Mouse (Mus musculus): Measurements from ENCODE around the gene Tjp3.

Gene Tjp3

DNA sequence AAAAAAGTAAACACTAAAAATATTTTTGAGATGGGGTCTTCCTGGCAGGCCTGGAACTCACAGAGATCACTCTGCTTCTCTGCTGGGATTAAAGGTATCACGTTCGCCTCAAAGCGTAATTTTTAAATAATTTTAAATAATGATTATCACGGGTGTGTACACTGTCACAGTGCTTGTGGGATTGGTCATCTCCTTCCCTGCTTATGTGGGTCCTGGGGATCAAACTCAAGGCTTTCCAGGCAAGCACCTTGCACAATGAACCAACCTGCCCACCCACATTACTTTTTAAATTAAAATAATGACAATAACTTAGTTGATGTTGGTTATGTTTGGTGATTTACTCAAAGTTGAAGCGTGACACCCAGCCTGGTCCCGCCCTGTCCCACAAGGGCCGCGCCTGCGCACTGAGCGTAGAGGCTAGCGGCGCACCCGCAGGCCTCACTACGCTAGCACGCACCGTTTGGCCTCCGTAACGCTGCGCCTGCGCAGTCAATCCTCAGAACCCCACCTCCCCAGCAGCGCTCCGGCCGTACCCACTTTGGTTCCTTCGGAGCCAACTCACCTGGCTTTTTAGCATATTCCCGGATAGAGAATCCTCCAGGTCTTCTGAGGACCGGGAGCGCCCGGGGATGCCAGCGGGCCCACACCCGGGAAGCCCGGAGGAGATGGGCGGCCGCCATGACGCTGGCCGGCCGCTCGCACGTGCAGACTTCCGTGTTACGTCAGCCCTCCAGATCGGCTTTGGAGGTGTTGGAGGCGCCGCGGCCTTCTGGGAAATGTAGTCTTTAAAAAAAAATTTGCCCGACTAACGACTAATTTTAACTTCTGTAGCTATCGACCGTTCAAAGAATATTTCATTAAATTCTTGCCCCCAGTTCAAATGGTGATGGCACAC is 24.9 kb downstream of the Tjp3 start, which contains the start of the genes Mrpl54 and Apba3:
Gene Mrpl54 (minus strand): TSS at position 724 of the 895 bp plus-strand sequence.
Gene Apba3 (plus strand): TSS at position 750 of the 895 bp plus-strand sequence.
- peak; percentile 98 for DNase-seq (ENCODE audit: low spot score)

DNA sequence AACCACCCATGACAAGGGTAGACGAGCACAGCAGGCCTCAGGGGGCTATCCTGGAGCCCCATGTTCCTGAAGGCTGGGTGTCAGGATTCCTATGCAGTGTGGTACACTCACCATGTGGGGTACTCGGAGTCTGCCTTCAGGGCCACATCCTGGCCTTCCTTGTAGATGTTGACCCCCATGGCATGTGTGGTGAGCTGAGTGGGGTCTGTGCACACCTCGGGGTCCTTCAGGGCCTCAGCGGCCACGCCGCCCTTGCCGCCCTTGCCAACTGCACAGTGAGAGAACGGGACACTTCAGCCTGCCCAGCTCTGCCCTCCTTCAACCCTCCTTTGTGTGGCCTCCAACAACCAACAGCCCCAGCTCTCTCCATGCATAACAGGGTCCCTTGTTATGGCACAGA is 25.8 kb downstream of the Tjp3 start:
- no peak for DNase-seq (ENCODE audit: low spot score)

DNA sequence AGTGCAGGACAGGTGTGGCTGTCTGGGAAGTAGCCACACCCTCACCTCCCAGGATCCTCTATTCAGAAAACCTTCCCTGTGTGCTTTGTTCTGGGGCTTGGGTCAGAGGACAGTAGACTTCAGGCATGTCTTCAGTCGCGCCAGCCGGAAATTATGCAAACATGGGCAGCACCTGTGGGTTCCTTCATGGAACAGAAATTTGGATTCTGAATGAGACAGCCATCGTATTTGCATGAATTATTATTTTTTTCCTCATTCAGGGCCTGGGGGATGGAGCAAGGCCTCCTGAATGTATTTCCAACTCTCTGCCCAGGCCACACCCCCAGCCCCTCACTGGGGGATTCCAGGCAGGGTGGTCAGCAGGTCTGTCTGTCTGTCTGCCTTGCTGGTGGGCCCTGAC is 30.4 kb downstream of the Tjp3 start:
- DNase-seq (ENCODE audit: low spot score), result no peak

DNA sequence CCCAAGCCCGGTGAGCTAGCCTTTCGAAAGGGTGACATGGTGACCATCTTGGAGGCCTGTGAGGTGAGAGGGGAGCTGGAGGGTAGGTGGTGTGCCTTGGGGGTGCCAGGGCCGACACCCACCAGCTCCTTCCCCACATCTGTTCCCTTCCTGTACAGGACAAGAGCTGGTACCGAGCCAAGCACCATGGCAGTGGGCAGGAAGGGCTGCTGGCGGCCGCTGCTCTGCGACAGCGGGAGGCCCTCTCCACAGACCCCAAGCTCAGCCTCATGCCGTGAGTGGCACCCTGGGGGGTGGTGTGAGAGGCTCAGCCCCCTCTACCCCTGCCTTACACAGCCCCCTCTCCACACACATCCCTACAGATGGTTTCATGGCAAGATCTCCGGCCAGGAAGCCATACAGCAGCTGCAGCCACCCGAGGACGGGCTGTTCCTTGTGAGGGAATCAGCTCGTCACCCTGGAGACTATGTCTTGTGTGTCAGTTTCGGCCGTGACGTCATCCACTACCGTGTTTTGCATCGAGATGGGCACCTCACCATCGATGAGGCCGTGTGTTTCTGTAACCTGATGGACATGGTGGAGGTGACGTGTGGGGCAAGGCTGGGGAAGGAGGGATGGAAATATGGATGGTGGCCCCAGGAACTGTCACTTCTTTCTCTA is 32.0 kb downstream of the Tjp3 start:
- DNase-seq (ENCODE audit: low spot score), result no peak

DNA sequence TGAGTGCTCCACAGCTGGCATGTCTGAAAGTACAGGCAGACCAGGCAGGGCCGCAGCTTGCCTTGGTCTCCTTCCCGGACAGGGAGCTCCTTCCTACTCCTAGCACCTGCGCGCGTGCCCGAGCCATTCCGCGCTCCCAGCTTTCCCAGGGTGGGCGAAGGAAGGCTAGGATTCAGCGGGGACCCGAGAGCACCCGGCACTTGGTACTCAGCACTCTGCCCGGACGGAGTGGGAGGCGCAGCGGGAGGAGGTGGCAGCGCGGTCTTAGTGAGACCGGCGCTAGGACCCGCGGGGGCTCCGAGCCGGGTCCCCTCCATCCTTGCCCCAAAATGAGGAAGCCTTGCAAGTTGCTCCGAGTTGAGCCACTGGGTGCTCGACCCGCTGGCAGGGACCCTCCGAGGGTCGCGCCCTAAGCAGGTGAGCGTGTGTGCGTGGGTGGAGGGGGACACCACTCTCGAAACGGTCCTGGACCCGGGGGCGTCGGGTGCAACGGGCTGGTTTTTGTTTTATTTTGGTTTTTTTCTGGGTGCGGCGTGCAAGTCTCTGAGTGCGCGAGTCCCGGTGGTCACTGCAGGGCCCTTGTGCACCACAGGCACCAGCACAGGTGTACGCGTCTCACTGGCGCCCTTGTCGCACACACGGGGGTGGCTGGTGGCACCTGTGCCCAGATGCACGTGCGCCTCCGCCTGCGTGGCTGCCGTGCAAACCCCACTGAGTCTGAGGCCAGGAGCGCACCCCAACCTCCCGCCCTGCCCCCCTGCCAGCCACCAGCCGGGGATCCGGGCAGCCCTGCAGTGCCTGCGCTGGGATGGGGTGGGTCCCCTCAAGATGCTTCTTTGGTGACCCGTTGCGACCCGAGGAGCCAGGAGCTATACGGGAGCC is 34.0 kb downstream of the Tjp3 start:
- DNase-seq (ENCODE audit: low spot score), result no peak

DNA sequence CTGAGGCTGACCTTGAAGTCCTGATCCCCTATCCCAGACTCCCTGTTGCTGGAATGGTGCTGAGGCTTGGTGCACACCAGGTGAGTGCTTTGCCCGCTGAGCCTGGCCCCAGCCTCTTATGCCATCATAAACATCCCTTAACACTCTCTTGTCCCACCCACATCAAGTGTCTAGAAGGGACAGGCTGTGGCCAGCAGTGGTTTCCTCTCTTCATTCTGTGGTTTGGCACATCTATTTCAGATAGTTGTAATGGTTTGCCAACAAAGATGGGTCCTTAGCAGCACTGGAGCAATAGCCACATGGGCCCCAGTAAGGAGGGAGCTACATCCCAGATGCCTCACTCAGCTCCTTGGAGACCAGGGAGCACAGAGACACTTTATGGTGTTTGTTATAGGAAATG is 36.5 kb downstream of the Tjp3 start:
- no peak for DNase-seq (ENCODE audit: low spot score)

DNA sequence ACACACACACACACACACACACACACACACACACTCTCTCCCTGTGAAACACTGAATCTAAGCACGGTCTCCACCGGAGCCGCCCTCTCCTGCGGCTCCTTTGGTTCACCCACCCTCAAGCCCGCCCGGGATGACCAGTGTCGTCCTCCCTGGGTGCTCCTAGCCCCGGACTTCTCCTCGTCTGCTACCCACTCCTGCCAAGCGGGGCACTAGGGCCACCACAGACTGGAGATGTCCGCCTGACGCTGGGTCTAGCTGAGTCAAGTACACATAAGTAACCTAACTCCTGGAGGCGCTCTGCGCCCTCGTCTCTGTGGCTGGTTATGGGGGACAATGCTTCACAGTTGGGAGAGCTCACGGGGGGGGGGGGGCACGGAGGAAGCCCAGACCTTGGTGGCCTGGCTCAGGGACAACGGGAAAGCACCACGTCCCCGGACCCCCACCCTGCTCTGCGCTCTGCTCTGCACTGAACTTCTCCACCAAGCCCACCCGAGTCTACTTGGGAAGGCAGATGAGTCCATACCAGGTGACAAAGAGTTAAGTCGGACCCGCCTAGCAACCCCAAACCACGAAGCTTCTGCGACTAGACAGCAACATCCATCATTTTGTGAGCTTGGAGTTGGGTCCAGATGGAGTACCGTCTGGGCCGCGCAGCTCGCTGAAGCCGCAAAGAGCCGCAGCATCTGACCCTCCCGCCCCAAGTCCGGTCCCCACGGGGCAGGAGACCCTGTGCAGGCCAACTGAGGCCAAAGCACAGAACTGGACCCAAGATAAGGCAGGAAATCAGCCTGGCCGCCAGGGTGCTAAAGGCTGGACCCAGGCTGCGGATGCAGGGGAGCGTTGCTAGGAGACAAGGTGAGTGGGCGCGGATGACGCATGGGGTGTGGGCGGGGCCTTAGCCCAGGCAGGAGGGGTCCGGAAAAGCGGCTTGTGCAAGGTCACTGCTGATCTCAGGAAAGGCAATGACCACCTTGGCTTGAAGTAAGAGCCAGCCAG is 38.7 kb downstream of the Tjp3 start, which contains the start of gene Matk:
Gene Matk (plus strand): TSS at position 512 of the 996 bp plus-strand sequence.
- DNase-seq (ENCODE audit: low spot score), result no peak

DNA sequence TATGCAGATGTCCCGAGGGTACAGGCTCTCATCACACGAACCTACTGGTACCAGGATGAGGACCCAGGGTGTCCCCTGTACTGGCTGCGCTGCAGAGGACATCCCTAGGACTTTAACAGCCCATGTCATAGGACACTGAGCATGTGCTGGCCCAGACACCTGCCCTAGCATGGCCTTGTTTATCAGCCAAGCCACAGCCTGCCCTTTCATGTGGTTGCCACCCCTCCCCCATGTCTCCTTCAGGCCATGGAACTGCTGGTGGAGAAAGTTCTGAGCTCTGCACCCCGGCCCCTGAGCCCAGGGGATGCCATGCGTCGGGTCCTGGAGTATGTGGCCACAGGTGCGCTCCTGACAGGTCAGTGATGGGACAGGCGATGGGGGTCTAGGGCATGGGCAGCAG is 41.9 kb downstream of the Tjp3 start:
- DNase-seq (ENCODE audit: low spot score), result no peak

DNA sequence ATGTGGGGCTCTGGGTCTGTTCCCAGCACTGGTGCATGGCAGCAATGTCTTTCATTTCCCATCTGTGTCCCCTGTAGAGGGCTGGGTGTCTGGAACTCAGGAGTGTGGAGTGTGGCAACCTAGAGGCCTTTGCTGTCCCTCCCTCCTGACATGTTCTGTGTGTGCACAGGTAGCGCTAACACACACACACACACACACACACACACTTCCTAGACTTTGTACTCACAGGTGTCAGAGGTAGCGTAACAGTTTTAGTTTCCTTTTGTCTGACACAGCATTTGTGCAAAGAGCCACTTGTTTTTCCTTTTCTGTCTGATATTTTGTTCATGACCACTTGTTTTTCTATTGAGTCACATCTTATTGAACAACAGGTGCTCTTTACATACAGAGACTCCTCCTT is 43.6 kb downstream of the Tjp3 start:
- no peak for DNase-seq (ENCODE audit: low spot score)

DNA sequence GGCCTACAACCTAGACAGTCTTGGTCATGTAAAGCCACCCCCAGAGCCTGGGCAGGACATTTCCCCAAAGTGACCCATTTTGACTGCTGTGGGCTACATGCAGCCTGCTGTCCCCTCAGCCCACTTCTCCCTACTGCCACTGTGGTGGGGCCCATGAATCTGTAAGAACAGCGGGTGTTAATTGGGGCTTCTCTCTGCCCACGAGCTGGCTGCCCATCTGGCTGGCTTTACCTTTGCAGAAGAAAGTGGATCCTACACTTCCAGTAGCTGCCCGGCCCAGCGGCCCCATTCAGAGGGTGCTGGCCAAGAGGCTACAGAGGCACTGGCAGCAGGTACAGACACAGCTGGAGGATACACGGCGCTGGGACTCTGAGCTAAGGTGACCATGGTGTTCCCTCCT is 46.2 kb downstream of the Tjp3 start:
- DNase-seq (ENCODE audit: low spot score), result no peak

DNA sequence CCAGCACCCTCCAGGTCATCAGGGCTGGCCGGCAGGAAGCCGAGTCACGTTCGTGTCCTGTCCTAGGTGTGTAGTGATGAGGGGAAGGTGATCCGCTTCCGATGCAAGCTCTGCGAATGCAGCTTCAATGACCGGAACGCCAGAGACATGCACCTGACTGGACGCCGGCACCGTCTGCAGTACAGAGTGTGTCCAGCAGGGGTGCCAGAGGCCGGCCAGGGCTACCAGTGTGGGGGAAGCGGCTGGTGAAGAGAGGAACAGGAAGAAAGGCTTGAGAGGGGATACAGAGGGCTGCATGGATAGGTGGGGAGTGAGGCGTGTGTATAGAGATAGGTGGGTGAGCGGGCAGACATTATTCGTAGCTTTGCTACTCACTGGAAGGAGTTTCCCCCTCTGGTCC is 46.8 kb downstream of the Tjp3 start:
- DNase-seq (ENCODE audit: low spot score), result no peak

DNA sequence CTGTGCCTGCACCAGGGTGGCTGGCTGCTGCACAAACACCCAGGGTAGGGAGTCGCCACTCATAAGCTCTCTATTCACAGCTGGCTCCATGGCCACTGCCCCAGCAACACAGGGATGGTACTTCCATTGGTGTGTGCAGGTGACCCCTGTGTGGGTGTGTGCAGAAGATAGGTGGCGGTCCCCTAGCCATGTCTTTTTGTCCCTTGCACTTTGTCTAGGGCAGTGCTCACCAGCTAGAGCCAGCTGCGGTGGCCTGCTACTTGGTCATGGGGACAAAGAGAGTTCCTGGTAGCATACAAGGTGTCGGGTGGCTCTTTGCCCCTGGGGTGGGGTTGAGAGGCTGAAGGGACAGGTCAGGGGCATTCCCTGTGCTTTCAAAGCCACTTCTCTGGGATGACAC is 47.2 kb downstream of the Tjp3 start:
- no peak for DNase-seq (ENCODE audit: low spot score)

DNA sequence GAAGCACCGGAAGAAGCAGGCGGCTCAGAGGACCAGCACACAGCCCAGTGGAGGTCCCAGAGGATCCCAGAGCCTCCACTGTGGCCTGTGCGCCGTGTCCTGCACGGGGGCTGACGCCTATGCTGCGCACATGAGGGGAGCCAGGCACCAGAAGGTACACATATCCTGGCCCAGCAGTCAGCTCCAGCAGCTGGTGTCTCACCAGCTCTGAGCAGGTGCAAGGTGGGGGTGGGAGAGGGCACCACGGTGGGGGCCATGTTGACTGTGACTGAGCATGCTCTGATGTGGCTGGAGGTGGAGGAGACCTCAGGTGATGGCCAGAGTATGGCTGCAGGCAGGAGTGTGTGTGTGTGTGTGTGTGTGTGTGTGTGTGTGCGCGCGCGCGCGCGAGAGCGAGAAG is 49.4 kb downstream of the Tjp3 start:
- no peak for DNase-seq (ENCODE audit: low spot score)

DNA sequence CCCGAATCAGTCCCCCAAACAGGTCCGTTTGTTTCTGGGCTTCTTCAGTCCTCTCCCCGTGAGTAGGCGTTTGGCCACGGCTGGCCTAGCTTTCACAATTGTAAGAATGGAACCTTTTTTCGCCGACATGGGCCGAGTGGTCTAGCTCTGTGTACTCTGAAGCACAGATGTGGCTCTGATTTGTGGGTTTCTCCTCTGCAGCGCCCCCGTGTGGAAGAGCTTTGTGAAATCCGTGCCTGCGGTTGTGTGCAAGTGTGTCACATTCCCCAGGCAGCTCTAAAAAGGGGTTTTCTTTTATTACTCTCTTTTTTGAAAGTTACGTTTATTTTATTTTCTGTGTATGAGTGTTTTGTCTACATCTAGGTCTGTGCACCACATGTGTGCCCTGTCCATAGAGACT is 50.5 kb downstream of the Tjp3 start:
- DNase-seq (ENCODE audit: low spot score), result peak; percentile 40

DNA sequence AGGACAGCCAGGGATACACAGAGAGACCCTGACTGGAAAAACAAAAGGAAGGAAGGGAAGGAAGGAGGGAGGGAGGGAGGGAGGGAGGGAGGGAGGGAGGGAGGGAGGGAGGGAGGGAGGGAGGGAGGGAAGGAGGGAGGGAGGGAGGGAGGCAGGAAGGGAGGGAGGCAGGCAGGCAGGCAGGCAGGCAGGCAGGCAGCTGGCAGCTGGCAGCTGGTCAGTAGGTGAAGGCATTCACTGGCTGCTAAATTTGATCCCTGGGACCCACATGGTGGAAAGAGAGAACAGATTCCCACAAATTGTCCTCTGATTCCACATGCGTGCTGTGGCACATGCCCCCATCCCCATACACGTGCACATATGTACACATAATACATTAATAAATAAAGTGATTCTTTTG is 52.8 kb downstream of the Tjp3 start:
- DNase-seq (ENCODE audit: low spot score), result no peak

DNA sequence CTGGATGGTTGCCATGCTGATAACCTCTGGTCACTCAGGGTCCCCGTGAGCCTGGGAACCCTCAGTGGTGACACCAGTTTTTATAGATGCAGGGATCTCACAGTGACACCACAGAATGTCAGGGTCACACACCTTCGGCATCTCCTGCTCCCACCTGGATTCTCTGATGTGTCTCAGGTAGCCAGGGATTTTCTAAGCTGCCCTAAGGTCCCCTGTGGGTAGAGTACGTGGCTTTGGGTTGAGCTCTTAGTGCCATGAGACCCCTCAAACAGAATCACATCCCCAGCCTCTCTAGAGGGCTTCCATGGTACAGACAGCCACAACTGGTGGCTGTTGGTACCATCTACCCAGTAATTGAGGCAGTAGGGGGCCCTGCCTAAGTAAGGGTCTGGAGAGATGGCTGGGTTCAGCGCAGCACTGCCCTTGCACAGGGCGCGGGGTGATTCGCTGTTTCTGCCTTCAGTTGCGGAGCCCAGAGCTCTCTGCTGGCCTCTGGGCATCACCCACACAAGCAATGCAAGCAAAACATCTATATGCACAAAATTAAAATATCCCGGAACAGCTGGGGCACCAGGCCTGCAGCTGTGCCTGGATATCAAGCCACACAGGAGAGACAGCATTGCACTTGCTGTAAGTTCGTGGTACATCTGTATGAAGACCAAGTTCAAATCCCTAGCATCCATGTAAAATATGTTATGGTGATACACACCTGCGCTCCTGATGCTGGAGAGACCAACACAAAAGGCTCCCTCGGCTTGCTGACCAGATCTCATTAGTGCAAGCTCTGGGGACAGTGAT is 54.7 kb downstream of the Tjp3 start:
- no peak for DNase-seq (ENCODE audit: low spot score)

DNA sequence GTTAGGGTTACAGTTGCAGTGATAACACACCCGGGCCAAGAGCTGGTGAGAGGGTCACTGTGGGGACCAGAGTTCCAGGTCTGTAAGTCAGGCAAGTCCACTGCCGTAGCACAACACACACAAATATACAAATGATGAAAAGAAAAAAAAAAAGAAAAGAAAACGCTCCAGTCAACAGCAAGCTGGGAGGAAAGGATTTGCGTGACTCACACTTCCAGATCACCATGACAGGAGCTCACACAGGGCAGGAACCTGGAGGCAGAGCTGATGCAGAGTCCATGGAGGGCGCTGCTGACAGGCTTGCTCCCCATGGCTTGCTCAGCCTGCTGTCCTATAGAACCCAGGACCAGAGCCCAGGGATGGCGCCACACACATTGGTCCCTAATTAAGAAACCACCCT is 57.2 kb downstream of the Tjp3 start:
- DNase-seq (ENCODE audit: low spot score), result no peak

DNA sequence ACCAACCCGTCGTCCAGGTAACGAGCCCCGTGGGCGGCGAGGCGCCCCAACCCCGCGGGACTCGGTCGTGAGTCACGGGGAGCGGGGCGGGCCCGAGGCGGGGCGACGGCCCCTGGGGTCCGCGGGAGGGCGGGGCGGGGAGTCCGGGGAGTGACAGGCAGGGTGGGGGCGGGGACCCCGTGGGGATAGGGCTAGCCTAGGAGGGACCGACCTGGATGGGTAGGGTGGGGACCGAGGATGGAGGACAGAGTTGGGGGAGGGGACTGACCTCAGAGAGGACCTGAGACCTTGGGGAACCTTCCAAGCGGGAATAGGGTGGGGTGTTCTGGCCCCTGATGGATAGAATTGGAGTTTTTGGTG is 58.2 kb downstream of the Tjp3 start:
- DNase-seq (ENCODE audit: low spot score), result no peak

DNA sequence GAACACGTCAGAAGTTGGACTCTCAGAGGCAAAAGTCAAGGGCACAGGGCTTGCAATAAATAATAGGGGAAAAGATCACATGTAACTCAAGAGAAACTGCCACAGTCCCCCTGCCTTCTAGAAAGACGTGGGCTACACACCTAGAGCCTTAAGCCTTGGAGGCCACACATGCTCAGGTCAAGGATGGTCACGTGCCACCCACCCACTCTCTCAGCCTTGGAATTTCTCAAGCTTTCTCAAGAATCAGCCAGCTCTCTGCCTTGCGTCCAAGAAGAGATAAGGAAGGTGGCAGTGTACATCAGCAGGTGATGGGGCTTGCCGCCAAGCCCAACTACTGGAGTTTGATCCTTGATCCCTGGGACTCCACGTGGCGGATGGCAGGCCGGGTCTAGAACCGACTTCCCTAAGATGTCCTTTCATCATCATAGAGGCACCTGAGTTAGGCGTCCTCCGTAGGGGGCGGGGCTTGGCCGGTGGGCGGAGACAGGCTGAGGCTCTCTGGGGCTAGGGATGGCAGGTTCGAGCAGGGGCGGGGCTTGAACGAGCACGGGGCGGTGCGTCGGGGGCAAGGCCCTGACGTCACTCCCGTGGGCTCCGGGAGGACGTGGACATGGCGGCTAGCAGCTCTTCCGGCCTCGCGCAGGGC is 58.7 kb downstream of the Tjp3 start, which contains the start of gene Zfr2:
Gene Zfr2 (plus strand): TSS at position 576 of the 646 bp plus-strand sequence.
- peak; percentile 60 for DNase-seq (ENCODE audit: low spot score)

DNA sequence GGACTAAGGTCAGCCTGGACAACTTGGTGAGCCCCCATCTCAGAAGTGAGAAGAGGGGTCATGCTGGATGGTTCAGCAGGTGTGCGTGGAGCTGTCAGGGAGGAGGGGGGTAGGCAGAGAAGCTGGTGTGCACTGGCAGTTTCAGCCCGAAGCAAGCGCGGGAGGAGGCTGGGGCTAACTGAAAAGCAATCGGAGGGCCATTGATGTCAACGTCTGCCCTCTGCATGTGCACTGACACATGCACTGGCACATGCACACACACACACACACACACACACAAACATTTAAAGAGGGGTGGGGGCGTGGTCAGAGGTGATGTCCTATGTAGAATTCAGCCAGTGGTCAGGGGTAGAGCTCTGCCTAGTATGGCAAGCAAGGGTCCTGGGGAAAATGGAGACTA is 59.9 kb downstream of the Tjp3 start:
- DNase-seq (ENCODE audit: low spot score), result no peak

Measured in adipocyte (in vitro differentiated cells).